Mouse (Mus musculus) MEL (cell line): ENCODE measurements at regions not wholly inside any gene's neighbourhood (a gene's known extent, or its start where the extent isn't known, plus 50 kb on each side); places are given as distances from the start of the nearest gene placed in this dataset.

Experiments
- DNase-seq: peaks from one replicate; pipeline ENCODE4 v3.0.0; 2011; ENCODE audit warnings: low read depth, low spot score
- H3K27ac ChIP-seq: 2 replicates; pipeline ENCODE4 v1.5.1; 2012; ENCODE audit warnings: low read depth, mild to moderate bottlenecking, control low read depth, low read length, moderate library complexity; ENCODE audit not compliant: control insufficient read depth
- H3K27me3 ChIP-seq, 2 experiments: fragments of 150-350 bp in 1 of 2; sonication (generic) in 1 of 2; 2 replicates each; pipeline ENCODE4 v1.6.1; 2012; ENCODE audit warnings: low read length in 2 of 2, mild to moderate bottlenecking in 2 of 2, improper control_type of control experiment in 1 of 2, moderate library complexity in 1 of 2; ENCODE audit not compliant: insufficient read depth in 2 of 2, control insufficient read depth in 1 of 2
- H3K36me3 ChIP-seq, 2 experiments: 2 replicates each; pipeline ENCODE4 v1.6.1; 2012 to 2014; ENCODE audit warnings: low read length in 2 of 2, improper control_type of control experiment in 1 of 2, inconsistent platforms in 1 of 2, mild to moderate bottlenecking in 1 of 2; ENCODE audit not compliant: insufficient read depth in 2 of 2, control insufficient read depth in 1 of 2
- H3K4me1 ChIP-seq, 2 experiments: fragments of 150-350 bp in 1 of 2; sonication (generic) in 1 of 2; 2 replicates each; pipeline ENCODE4 v1.6.1; 2012; ENCODE audit warnings: low read length in 2 of 2, improper control_type of control experiment in 1 of 2, mild to moderate bottlenecking in 1 of 2; ENCODE audit not compliant: insufficient read depth in 2 of 2, control insufficient read depth in 1 of 2
- H3K4me3 ChIP-seq, 2 experiments: fragments of 150-350 bp in 1 of 2; sonication (generic) in 1 of 2; 2 replicates each; pipeline ENCODE4 v1.5.1; 2012; ENCODE audit warnings: low read depth in 2 of 2, low read length in 2 of 2, mild to moderate bottlenecking in 2 of 2, moderate library complexity in 2 of 2, control low read depth in 1 of 2, improper control_type of control experiment in 1 of 2; ENCODE audit not compliant: control insufficient read depth in 1 of 2, insufficient read depth in 1 of 2
- H3K79me2 ChIP-seq: 2 replicates; pipeline ENCODE4 v1.6.1; 2012; ENCODE audit warnings: mild to moderate bottlenecking, low read length, moderate library complexity; ENCODE audit not compliant: control insufficient read depth, poor library complexity, insufficient read depth
- H3K9ac ChIP-seq: 2 replicates; pipeline ENCODE4 v1.6.1; 2012; ENCODE audit warnings: low read depth, mild to moderate bottlenecking, control low read depth, low read length, moderate library complexity; ENCODE audit not compliant: control insufficient read depth, poor library complexity, severe bottlenecking
- H3K9me3 ChIP-seq: fragments of 150-350 bp; sonication (generic); replicated peaks from 2 replicates; pipeline ENCODE4 v1.6.1; 2012; ENCODE audit warnings: mild to moderate bottlenecking, low read length, improper control_type of control experiment, moderate library complexity; ENCODE audit not compliant: insufficient read depth
- CHD2 ChIP-seq: IDR thresholded peaks from 2 replicates; pipeline ENCODE4 v1.6.1; 2011; ENCODE audit warnings: low read length, improper control_type of control experiment
- ETS1 ChIP-seq: IDR thresholded peaks from 2 replicates; pipeline ENCODE4 v1.6.1; 2012; ENCODE audit warnings: low read depth, mild to moderate bottlenecking, inconsistent platforms, low read length, improper control_type of control experiment, moderate library complexity
- GABPA ChIP-seq: IDR thresholded peaks from 2 replicates; pipeline ENCODE4 v1.6.1; 2012; ENCODE audit warnings: low read depth, mild to moderate bottlenecking, inconsistent platforms, low read length, improper control_type of control experiment, moderate library complexity
- MAFK ChIP-seq: IDR thresholded peaks from 2 replicates; pipeline ENCODE4 v1.6.1; 2011; ENCODE audit warnings: low read depth, mild to moderate bottlenecking, low read length, improper control_type of control experiment, borderline replicate concordance
- MAZ ChIP-seq: IDR thresholded peaks from 2 replicates; pipeline ENCODE4 v1.6.1; 2012; ENCODE audit warnings: low read depth, mild to moderate bottlenecking, inconsistent platforms, low read length, improper control_type of control experiment
- MYB ChIP-seq: IDR thresholded peaks from 2 replicates; pipeline ENCODE4 v1.6.1; 2011; ENCODE audit warnings: mild to moderate bottlenecking, low read depth, low read length, improper control_type of control experiment
- MYC ChIP-seq: IDR thresholded peaks from 2 replicates; pipeline ENCODE4 v1.6.1; 2011; ENCODE audit warnings: low read depth, mild to moderate bottlenecking, low read length, improper control_type of control experiment, moderate library complexity
- NRF1 ChIP-seq: IDR thresholded peaks from 2 replicates; pipeline ENCODE4 v1.6.1; 2014; ENCODE audit warnings: low read depth, mild to moderate bottlenecking, inconsistent platforms, low read length, improper control_type of control experiment, moderate library complexity; ENCODE audit not compliant: poor library complexity, insufficient read depth, severe bottlenecking
- POLR2A ChIP-seq, 2 experiments: IDR thresholded peaks; 2 replicates each; pipeline ENCODE4 v1.6.1; 2011 to 2012; ENCODE audit warnings: low read length in 2 of 2, mild to moderate bottlenecking in 2 of 2, control low read depth in 1 of 2, improper control_type of control experiment in 1 of 2, low read depth in 1 of 2, moderate library complexity in 1 of 2; ENCODE audit not compliant: control insufficient read depth in 1 of 2, insufficient read depth in 1 of 2, poor library complexity in 1 of 2
- POLR2AphosphoS2 ChIP-seq: IDR thresholded peaks from 2 replicates; pipeline ENCODE4 v1.6.1; 2011; ENCODE audit warnings: low read length, improper control_type of control experiment
- POLR2AphosphoS5 ChIP-seq: IDR thresholded peaks from 2 replicates; pipeline ENCODE4 v1.6.1; 2012; ENCODE audit warnings: low read depth, borderline replicate concordance, mild to moderate bottlenecking, inconsistent platforms, low read length, moderate library complexity, mixed read lengths
- RAD21 ChIP-seq: IDR thresholded peaks from 2 replicates; pipeline ENCODE4 v1.6.1; 2011; ENCODE audit warnings: mild to moderate bottlenecking, low read depth, low read length, improper control_type of control experiment
- SIN3A ChIP-seq: IDR thresholded peaks from 2 replicates; pipeline ENCODE4 v1.6.1; 2012; ENCODE audit warnings: low read length, improper control_type of control experiment, inconsistent platforms
- TBP ChIP-seq: IDR thresholded peaks from 2 replicates; pipeline ENCODE4 v1.8.0; 2011; ENCODE audit warnings: low read depth, low read length, improper control_type of control experiment
- USF2 ChIP-seq, 2 experiments: IDR thresholded peaks; 2 replicates each; pipeline ENCODE4 v1.6.1; 2011 to 2012; ENCODE audit warnings: improper control_type of control experiment in 2 of 2, low read length in 2 of 2, borderline replicate concordance in 1 of 2, inconsistent platforms in 1 of 2, low read depth in 1 of 2, mild to moderate bottlenecking in 1 of 2; ENCODE audit not compliant: insufficient read depth in 1 of 2
- ZKSCAN1 ChIP-seq: IDR thresholded peaks from 2 replicates; pipeline ENCODE4 v1.6.1; 2012; ENCODE audit warnings: low read depth, mild to moderate bottlenecking, inconsistent platforms, low read length, improper control_type of control experiment, moderate library complexity
- ZMIZ1 ChIP-seq: IDR thresholded peaks from 2 replicates; pipeline ENCODE4 v1.6.1; 2012; ENCODE audit warnings: low read depth, mild to moderate bottlenecking, inconsistent platforms, low read length, improper control_type of control experiment, moderate library complexity
- ZNF384 ChIP-seq: IDR thresholded peaks from 2 replicates; pipeline ENCODE4 v1.6.1; 2012; ENCODE audit warnings: low read depth, mild to moderate bottlenecking, inconsistent platforms, low read length, improper control_type of control experiment

- Histone ChIP-seq H3K36me3 (no peaks in the 10 kb centered on the region), H3K27ac (no peak overlapping the region), H3K4me1 (no peaks in the 10 kb centered on the region), H3K4me3 (no peak overlapping the region), H3K27me3 (no peaks in the 10 kb centered on the region), H3K9me3 (no peaks in the 10 kb centered on the region), H3K79me2 (no peaks in the 10 kb centered on the region), H3K9ac (no peak overlapping the region)
- DNase-seq, result no peak
- TF ChIP-seq CHD2 (no peak), MYC (no peak), ZNF384 (no peak), MYB (no peak), ZKSCAN1 (no peak)
These were observed 293.1 kb downstream of the Cdh26 start for GRCm38 (mm10) chr2:178723455-178723854.

GRCm38 (mm10) chr2:178724228-178724627, 293.9 kb downstream of the Cdh26 start:
- H3K9ac ChIP-seq, result no peak overlapping the region
- no peaks in the 10 kb centered on the region for H3K79me2 ChIP-seq
- DNase-seq, result no peak
- no peaks in the 10 kb centered on the region for H3K36me3 ChIP-seq
- H3K9me3 ChIP-seq, result no peaks in the 10 kb centered on the region
- H3K27ac ChIP-seq, result no peak overlapping the region
- H3K27me3 ChIP-seq, result no peaks in the 10 kb centered on the region
- H3K4me1 ChIP-seq, result no peaks in the 10 kb centered on the region
- H3K4me3 ChIP-seq, result no peak overlapping the region
- no peak for TF ChIP-seq GABPA
- TF ChIP-seq POLR2A (IDR thresholded peaks at IDR 0.05; ENCODE audit: control insufficient read depth in 1 of 2, insufficient read depth in 1 of 2, low read depth in 1 of 2, low read length in 2 of 2, poor library complexity in 1 of 2), result no peak
- no peak for TF ChIP-seq TBP
- TF ChIP-seq MAFK, result no peak
- no peak for TF ChIP-seq MYC
- no peak for TF ChIP-seq ETS1
- no peak for TF ChIP-seq RAD21
- TF ChIP-seq POLR2AphosphoS2, result no peak
- no peak for TF ChIP-seq CHD2
- TF ChIP-seq ZKSCAN1, result no peak
- no peak for TF ChIP-seq POLR2AphosphoS5
- TF ChIP-seq NRF1, result no peak
- TF ChIP-seq MAZ, result no peak
- no peak for TF ChIP-seq USF2 (IDR thresholded peaks at IDR 0.05; ENCODE audit: borderline replicate concordance in 1 of 2, insufficient read depth in 1 of 2, low read depth in 1 of 2, low read length in 2 of 2)
- TF ChIP-seq ZMIZ1, result no peak
- no peak for TF ChIP-seq SIN3A
- TF ChIP-seq, all 39 proteins: peak for 0
